Mouse (Mus musculus) brain, embryonic 14.5 days (tissue): ENCODE measurements at regions not wholly inside any gene's neighbourhood (a gene's known extent, or its start where the extent isn't known, plus 50 kb on each side); places are given as distances from the start of the nearest gene placed in this dataset.
"Not testable (repeated sequence)": the region's sequence is repeated elsewhere in the genome, so short reads cannot be mapped to it uniquely, and the experiment has no call there.

Experiments used
- DNase-seq: peaks from one replicate; pipeline ENCODE4 v3.0.0-alpha.2; 2011; ENCODE audit warnings: low read depth
- CTCF ChIP-seq: fragments of 200-500 bp; IDR thresholded peaks from 2 replicates; pipeline ENCODE4 v1.5.1; 2012; ENCODE audit warnings: inconsistent platforms, mild to moderate bottlenecking, moderate library complexity, borderline replicate concordance; ENCODE audit not compliant: insufficient read depth, insufficient read length; ENCODE audit errors: extremely low read depth
- POLR2A ChIP-seq: fragments of 200-500 bp; IDR thresholded peaks from 2 replicates; pipeline ENCODE4 v1.6.1; 2012; ENCODE audit warnings: mild to moderate bottlenecking, inconsistent platforms, borderline replicate concordance; ENCODE audit not compliant: poor library complexity, insufficient read depth, insufficient read length, severe bottlenecking; ENCODE audit errors: extremely low read depth

DNA sequence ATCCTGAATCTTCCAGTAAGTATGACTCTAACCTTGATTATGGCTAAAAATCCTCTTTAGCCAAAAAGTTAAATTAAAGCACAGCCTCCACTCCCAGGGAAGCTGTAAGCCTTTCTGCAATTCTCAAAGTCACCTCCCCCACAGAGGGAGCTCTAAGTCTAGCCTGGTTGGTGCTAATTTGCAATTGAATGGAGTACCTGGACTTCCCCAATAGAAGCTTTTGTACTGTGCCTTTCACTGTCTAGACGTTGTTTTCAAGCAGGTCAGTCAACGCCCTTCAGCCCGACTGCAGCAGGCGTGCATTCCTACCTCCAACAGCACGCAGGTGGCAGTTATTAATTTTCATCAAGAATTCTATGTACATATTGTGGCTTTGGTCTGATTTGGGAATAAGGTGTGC lies 87.2 kb downstream of the Catsperg2 start:
- not testable (repeated sequence) for DNase-seq

DNA sequence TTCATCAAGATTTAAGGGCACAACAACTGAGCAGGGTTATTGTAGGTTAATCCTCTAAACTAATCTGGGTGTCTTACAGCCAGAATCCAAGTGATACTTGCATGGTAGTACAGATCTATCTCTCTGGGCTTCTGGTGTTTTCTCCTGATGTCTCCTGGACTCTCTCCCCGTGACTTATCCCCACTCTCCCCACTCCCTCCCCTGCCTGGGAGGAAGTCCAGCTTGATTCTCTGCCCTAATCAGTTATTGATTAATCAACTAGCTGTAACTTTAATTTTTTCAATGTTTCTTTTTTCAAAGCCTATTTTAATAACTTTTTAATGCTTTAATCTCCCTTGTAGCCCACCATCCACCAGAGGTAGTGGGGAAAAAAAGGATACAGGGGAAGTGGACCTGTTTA lies 83.9 kb upstream of the Sipa1l3 start:
- TF ChIP-seq POLR2A (no peak), CTCF (no peak)

DNA sequence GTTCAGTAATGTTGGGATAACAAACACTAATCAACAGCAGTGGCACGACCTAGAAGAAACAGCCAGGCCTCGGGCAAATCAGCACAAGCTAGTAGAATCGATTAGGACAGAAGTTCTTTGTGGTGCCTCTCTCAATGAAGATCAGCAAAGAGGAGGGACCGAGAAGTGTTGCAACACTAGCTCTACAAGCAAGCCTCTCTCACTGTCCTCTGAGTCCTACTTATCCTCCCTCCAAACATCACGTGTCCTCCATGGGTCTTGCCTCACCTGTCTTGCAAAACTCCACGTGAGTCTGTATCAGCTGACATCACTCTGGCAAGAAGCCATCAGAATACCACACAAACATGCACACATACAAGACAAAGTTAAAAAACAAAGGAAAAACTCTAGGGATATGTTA lies 82.9 kb upstream of the Sipa1l3 start:
- no peak for TF ChIP-seq CTCF
- no peak for TF ChIP-seq POLR2A
- no peak for DNase-seq

More for the DNA sequence above, 83.9 kb upstream of the Sipa1l3 start:
- DNase-seq = no peak

DNA sequence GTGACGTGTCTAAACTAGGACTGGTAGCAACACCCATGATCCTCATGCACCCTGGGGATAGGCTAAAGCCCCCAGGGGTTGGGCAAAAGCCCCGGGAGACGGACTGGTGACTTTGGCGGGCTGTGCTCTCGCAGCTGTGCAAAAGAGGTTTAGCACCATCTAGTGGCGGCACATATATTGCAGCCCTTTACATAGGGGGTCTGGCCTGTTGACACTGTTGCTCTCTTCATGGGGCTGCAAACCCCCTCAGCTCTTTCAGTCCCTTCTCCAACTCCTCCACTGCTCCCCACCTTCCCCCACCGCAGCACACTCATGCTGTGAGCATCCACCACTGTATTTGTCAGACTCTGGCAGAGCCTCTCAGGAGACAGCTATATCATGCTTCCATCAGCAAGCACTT lies 78.8 kb upstream of the Sipa1l3 start:
- DNase-seq = peak; percentile 15
- TF ChIP-seq CTCF = peak; percentile 42; the same call in 1 of the 2 replicates

DNA sequence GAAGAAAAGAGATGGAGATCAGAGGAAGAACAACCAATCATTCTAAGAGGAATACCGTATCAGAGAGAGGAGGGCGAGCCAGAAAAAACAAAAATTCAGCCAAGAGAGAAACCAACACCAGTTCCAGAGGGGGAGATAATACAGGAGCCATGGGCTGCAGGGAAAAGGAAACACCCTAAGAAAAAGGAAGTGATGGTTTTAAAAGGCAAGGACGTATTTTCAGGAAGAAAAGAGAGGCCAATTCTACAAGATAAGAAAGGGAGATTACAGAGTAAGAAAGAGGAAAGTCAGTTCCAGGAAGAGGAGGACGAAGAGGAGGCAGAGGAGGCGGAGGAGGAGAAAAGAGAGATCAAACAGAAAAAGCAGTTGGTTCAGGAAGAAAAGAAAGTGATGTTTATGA lies 59.7 kb upstream of the Sipa1l3 start:
- no peak for DNase-seq
- TF ChIP-seq CTCF (no peak), POLR2A (no peak)

DNA sequence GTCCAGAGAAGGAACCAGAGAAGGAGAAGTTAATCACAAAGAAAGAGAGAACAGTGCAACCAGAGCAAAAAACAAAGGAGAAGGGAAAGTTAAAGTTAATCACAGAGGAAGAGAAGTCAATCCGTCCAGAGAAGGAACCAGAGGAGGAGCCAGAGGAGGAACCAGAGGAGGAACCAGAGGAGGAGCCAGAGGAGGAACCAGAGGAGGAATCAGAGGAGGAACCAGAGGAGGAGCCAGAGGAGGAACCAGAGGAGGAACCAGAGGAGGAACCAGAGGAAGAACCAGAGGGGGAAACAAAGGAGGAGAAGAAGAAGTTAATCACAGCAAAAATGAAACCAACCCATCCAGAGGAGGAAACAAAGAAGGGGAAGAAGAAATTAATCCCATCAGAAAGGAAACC lies 57.2 kb upstream of the Sipa1l3 start:
- TF ChIP-seq POLR2A (no peak), CTCF (no peak)
- DNase-seq = no peak
